14 mouse cellular contexts compared by ENCODE assay signal in genomic region chr2:151911751-151912150, GRCm38 (mm10). TPM values are rescaled to one million over a fixed set of nuclear protein-coding genes. Genes with fewer than 3 reads are reported as not detected.
"Had no signal": no experiment of that assay in that cellular context is flagged by ENCODE, and none has a peak within 500 bp of the region (broad histone marks: within the 10 kb centered on the region; RNA-seq: fewer than 3 reads in every experiment).

No protein-coding gene starts in this region.

- H3K27me3 ChIP-seq: limb, embryonic 12.5 days; liver, embryonic 13.5 days; lung, embryonic 15.5 days; neural tube, embryonic 12.5 days had no signal

- H3K9me3 ChIP-seq: limb, embryonic 12.5 days; liver, embryonic 13.5 days; lung, embryonic 15.5 days; megakaryocyte, embryonic 14.5 days; neural tube, embryonic 12.5 days had no signal

- H3K36me3 ChIP-seq: limb, embryonic 12.5 days; liver, embryonic 13.5 days; lung, embryonic 15.5 days; neural tube, embryonic 12.5 days had no signal

- H3K4me3 ChIP-seq: limb, embryonic 12.5 days; liver, embryonic 13.5 days; lung, embryonic 15.5 days; neural tube, embryonic 12.5 days had no signal

- H3K4me2 ChIP-seq: limb, embryonic 12.5 days; liver, embryonic 13.5 days; lung, embryonic 15.5 days; neural tube, embryonic 12.5 days had no signal

- DNase-seq: liver; liver, embryonic 13.5 days; liver, postnatal 0 days; lung, postnatal 14 days; midbrain, embryonic 14.5 days; thymus, adult 18-20 months; thymus, postnatal 14 days had no signal

- H3K27ac ChIP-seq: liver, embryonic 13.5 days; lung, embryonic 15.5 days; macrophage; neural tube, embryonic 12.5 days had no signal

- ATAC-seq: liver, postnatal 0 days had no signal

- H3K9ac ChIP-seq: liver, embryonic 13.5 days; liver, postnatal 0 days; lung, embryonic 15.5 days; neural tube, embryonic 12.5 days had no signal

RNA-seq across cellular contexts. Expression of gene Angpt4, which starts 0.7 kb away (rescaled TPM):
- total RNA-seq: monocyte, adult 5-6 weeks; neutrophil, adult 5-6 weeks had no signal
- polyA plus RNA-seq: liver, embryonic 13.5 days; macrophage had no signal
